Mouse (Mus musculus): ENCODE results near the gene Dnajc16. TPM values are rescaled to one million over a fixed set of nuclear protein-coding genes. Genes with fewer than 3 reads are reported as not detected.

Dnajc16 gene
- total and polyA plus RNA-seq, 3 experiments, result 3.2 to 6.8 TPM; not detected in 1

GRCm38 (mm10) chr4:141809850-141810464 is 19.2 kb upstream of the Dnajc16 start:
- Histone ChIP-seq H3K9ac (ENCODE audit: control insufficient read depth, low read depth, low read length, poor library complexity, severe bottlenecking) (no peak overlapping the region), H3K4me1 (ENCODE audit: control insufficient read depth in 1 of 2, insufficient read depth in 2 of 2, low read length in 2 of 2) (no peaks in the 10 kb centered on the region), H3K36me3 (ENCODE audit: control insufficient read depth in 1 of 2, insufficient read depth in 2 of 2, low read length in 2 of 2) (no peaks in the 10 kb centered on the region), H3K27ac (ENCODE audit: control insufficient read depth, low read depth, low read length) (no peak overlapping the region), H3K27me3 (ENCODE audit: control insufficient read depth in 1 of 2, insufficient read depth in 2 of 2, low read length in 2 of 2) (no peaks in the 10 kb centered on the region), H3K79me2 (ENCODE audit: control insufficient read depth, insufficient read depth, low read length, poor library complexity) (no peaks in the 10 kb centered on the region), H3K9me3 (replicated peaks; ENCODE audit: insufficient read depth, low read length) (no peaks in the 10 kb centered on the region), H3K4me3 (ENCODE audit: control insufficient read depth in 1 of 2, insufficient read depth in 1 of 2, low read depth in 2 of 2, low read length in 2 of 2) (no peak overlapping the region)
- DNase-seq (ENCODE audit: low read depth, low spot score), result peak; percentile 78
- TF ChIP-seq ZMIZ1 (IDR thresholded peaks at IDR 0.05; ENCODE audit: low read depth, low read length) (no peak), MAFK (IDR thresholded peaks at IDR 0.05; ENCODE audit: borderline replicate concordance, low read depth, low read length) (no peak), JUND (IDR thresholded peaks at IDR 0.05; ENCODE audit: low read depth, low read length) (no peak), ETS1 (IDR thresholded peaks at IDR 0.05; ENCODE audit: low read depth, low read length) (no peak), POLR2AphosphoS2 (IDR thresholded peaks at IDR 0.05; ENCODE audit: low read length) (no peak), USF1 (IDR thresholded peaks at IDR 0.05; ENCODE audit: low read depth, low read length) (no peak), E2F4 (IDR thresholded peaks at IDR 0.05; ENCODE audit: borderline replicate concordance, low read depth, low read length) (no peak), HCFC1 (IDR thresholded peaks at IDR 0.05; ENCODE audit: low read depth, low read length) (no peak), NELFE (IDR thresholded peaks at IDR 0.05; ENCODE audit: low read depth, low read length) (no peak), MXI1 (IDR thresholded peaks at IDR 0.05; ENCODE audit: low read depth, low read length) (no peak), RCOR1 (IDR thresholded peaks at IDR 0.05; ENCODE audit: low read depth, low read length) (no peak), POLR2A (IDR thresholded peaks at IDR 0.05; ENCODE audit: control insufficient read depth in 1 of 2, insufficient read depth in 1 of 2, low read depth in 1 of 2, low read length in 2 of 2, poor library complexity in 1 of 2) (no peak), SIN3A (IDR thresholded peaks at IDR 0.05; ENCODE audit: low read length) (0 out of 2 replicates have a peak, but pooled peaks have one; percentile 20), MAX (IDR thresholded peaks at IDR 0.05; ENCODE audit: low read length) (no peak), SMC3 (IDR thresholded peaks at IDR 0.05; ENCODE audit: low read depth, low read length) (peak; percentile 63), MEF2A (IDR thresholded peaks at IDR 0.05; ENCODE audit: extremely low read depth, insufficient replicate concordance, low read depth, low read length, poor library complexity, severe bottlenecking) (no peak), USF2 (IDR thresholded peaks at IDR 0.05; ENCODE audit: borderline replicate concordance in 1 of 2, insufficient read depth in 1 of 2, low read depth in 1 of 2, low read length in 2 of 2) (no peak), TAL1 (IDR thresholded peaks at IDR 0.05; ENCODE audit: low read length) (no peak), POLR2AphosphoS5 (IDR thresholded peaks at IDR 0.05; ENCODE audit: borderline replicate concordance, low read depth, low read length) (no peak), GATA1 (IDR thresholded peaks at IDR 0.05; ENCODE audit: low read depth, low read length) (no peak), UBTF (IDR thresholded peaks at IDR 0.05; ENCODE audit: borderline replicate concordance, insufficient read depth, low read depth, low read length) (no peak), ZKSCAN1 (IDR thresholded peaks at IDR 0.05; ENCODE audit: low read depth, low read length) (no peak), MYB (IDR thresholded peaks at IDR 0.05; ENCODE audit: low read depth, low read length) (no peak), CHD2 (IDR thresholded peaks at IDR 0.05; ENCODE audit: low read length) (no peak), TBP (IDR thresholded peaks at IDR 0.05; ENCODE audit: low read depth, low read length) (no peak), ELF1 (IDR thresholded peaks at IDR 0.05; ENCODE audit: low read depth, low read length) (peak; percentile 77), ZNF384 (IDR thresholded peaks at IDR 0.05; ENCODE audit: low read depth, low read length) (no peak), KAT2A (conservative IDR thresholded peaks at IDR 0.05; ENCODE audit: low read depth, low read length) (no peak), BHLHE40 (IDR thresholded peaks at IDR 0.05; ENCODE audit: borderline replicate concordance, low read depth, low read length) (no peak), CTCF (IDR thresholded peaks at IDR 0.05 in 2 of 3, conservative IDR thresholded peaks at IDR 0.05 in 1 of 3; ENCODE audit: control insufficient read depth in 1 of 3, insufficient read depth in 1 of 3, low read depth in 2 of 3, low read length in 3 of 3, poor library complexity in 1 of 3, severe bottlenecking in 1 of 3) (peak; percentile 36 to 76 (median 50); a peak in 5 of 6 replicates), NRF1 (IDR thresholded peaks at IDR 0.05; ENCODE audit: insufficient read depth, low read depth, low read length, poor library complexity, severe bottlenecking) (no peak), TCF12 (IDR thresholded peaks at IDR 0.05; ENCODE audit: low read depth, low read length) (no peak), EP300 (IDR thresholded peaks at IDR 0.05; ENCODE audit: low read depth in 1 of 2, low read length in 2 of 2) (no peak), RAD21 (IDR thresholded peaks at IDR 0.05; ENCODE audit: low read depth, low read length) (peak; percentile 68), MAZ (IDR thresholded peaks at IDR 0.05; ENCODE audit: low read depth, low read length) (no peak), CHD1 (IDR thresholded peaks at IDR 0.05; ENCODE audit: low read depth, low read length) (no peak), GABPA (IDR thresholded peaks at IDR 0.05; ENCODE audit: low read depth, low read length) (no peak), MYC (IDR thresholded peaks at IDR 0.05; ENCODE audit: low read depth, low read length) (no peak)

Measured in MEL (cell line).